Mouse (Mus musculus): ENCODE data around the gene Clcn6. TPM values are rescaled to one million over a fixed set of nuclear protein-coding genes. Genes with fewer than 3 reads are reported as not detected.
A peak's percentile ranks its signal among the peaks of the same experiment; 100 is the strongest.

The Clcn6 gene
- polyA plus RNA-seq, 1 experiment from 2014 or later, result 7.3 TPM

GRCm38 (mm10) chr4:148018410-148018809 lies 20.2 kb downstream of the Clcn6 start:
- no peak overlapping the region for H3K27ac ChIP-seq (ENCODE audit: low read depth, low read length)
- H3K9ac ChIP-seq (ENCODE audit: low read depth, low read length), result no peak overlapping the region
- H3K36me3 ChIP-seq (ENCODE audit: control insufficient read depth, insufficient read depth, low read length), result peaks cover 49% of the 10 kb centered on the region
- 73% methylated on average over 2 of the region's 2 CpGs for WGBS (ENCODE audit: insufficient replicate concordance)
- H3K4me3 ChIP-seq (ENCODE audit: low read depth, low read length), result no peak overlapping the region
- no peaks in the 10 kb centered on the region for H3K4me1 ChIP-seq (ENCODE audit: control insufficient read depth, insufficient read depth, low read length)
- no peak overlapping the region for H3K4me2 ChIP-seq
- ATAC-seq (replicated peaks; ENCODE audit: insufficient number of reproducible peaks, low FRiP score, low TSS enrichment), result no peak
- no peaks in the 10 kb centered on the region for H3K27me3 ChIP-seq (ENCODE audit: control insufficient read depth, insufficient read depth, low read length)
- H3K9me3 ChIP-seq (replicated peaks; ENCODE audit: control insufficient read depth, low read length), result no peaks in the 10 kb centered on the region

- no peak for ATAC-seq (replicated peaks; ENCODE audit: insufficient number of reproducible peaks, low FRiP score, low TSS enrichment)
- Histone ChIP-seq H3K9me3 (replicated peaks; ENCODE audit: control insufficient read depth, low read length) (no peaks in the 10 kb centered on the region), H3K36me3 (ENCODE audit: control insufficient read depth, insufficient read depth, low read length) (peaks cover 56% of the 10 kb centered on the region), H3K4me3 (ENCODE audit: low read depth, low read length) (no peak overlapping the region), H3K27me3 (ENCODE audit: control insufficient read depth, insufficient read depth, low read length) (no peaks in the 10 kb centered on the region), H3K9ac (ENCODE audit: low read depth, low read length) (no peak overlapping the region), H3K27ac (ENCODE audit: low read depth, low read length) (no peak overlapping the region), H3K4me1 (ENCODE audit: control insufficient read depth, insufficient read depth, low read length) (no peaks in the 10 kb centered on the region), H3K4me2 (no peak overlapping the region)
- 65% methylated on average over 3 of the region's 3 CpGs for WGBS (ENCODE audit: insufficient replicate concordance)
These were observed 21.6 kb downstream of the Clcn6 start for GRCm38 (mm10) chr4:148016981-148017380.

- Histone ChIP-seq H3K9me3 (replicated peaks; ENCODE audit: control insufficient read depth, low read length) (no peaks in the 10 kb centered on the region), H3K36me3 (ENCODE audit: control insufficient read depth, insufficient read depth, low read length) (peaks cover 62% of the 10 kb centered on the region), H3K4me1 (ENCODE audit: control insufficient read depth, insufficient read depth, low read length) (no peaks in the 10 kb centered on the region), H3K27ac (ENCODE audit: low read depth, low read length) (no peak overlapping the region), H3K27me3 (ENCODE audit: control insufficient read depth, insufficient read depth, low read length) (no peaks in the 10 kb centered on the region), H3K4me3 (ENCODE audit: low read depth, low read length) (no peak overlapping the region), H3K9ac (ENCODE audit: low read depth, low read length) (no peak overlapping the region), H3K4me2 (no peak overlapping the region)
- ATAC-seq (replicated peaks; ENCODE audit: insufficient number of reproducible peaks, low FRiP score, low TSS enrichment), result no peak
- WGBS (ENCODE audit: insufficient replicate concordance), result 76% methylated on average over 10 of the region's 10 CpGs
These were observed 23.2 kb downstream of the Clcn6 start for GRCm38 (mm10) chr4:148015418-148015817.

DNA sequence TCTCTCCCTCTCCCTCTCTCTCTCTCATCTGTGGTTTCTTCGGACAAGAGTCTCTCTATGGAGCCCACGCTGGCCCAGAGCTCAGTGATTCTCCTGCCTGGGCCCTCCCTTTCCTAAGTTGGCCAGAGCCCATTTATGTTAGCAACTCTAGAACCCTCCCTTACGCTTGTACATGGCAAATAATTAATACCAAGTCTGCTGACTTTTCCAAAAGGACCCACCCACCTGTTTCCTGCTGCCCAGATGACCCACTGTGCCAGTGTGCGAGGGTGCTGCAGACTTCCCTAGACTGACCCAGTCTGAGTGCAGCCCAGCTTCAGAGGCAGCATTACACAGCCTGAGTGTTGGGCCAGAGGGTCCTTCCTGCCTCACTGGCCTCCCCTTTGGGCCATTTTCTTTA lies 26.4 kb downstream of the Clcn6 start:
- Histone ChIP-seq H3K27me3 (ENCODE audit: control insufficient read depth, insufficient read depth, low read length) (no peaks in the 10 kb centered on the region), H3K4me2 (no peak overlapping the region), H3K4me3 (ENCODE audit: low read depth, low read length) (no peak overlapping the region), H3K9ac (ENCODE audit: low read depth, low read length) (no peak overlapping the region), H3K36me3 (ENCODE audit: control insufficient read depth, insufficient read depth, low read length) (peaks cover 67% of the 10 kb centered on the region), H3K9me3 (replicated peaks; ENCODE audit: control insufficient read depth, low read length) (no peaks in the 10 kb centered on the region), H3K27ac (ENCODE audit: low read depth, low read length) (no peak overlapping the region), H3K4me1 (ENCODE audit: control insufficient read depth, insufficient read depth, low read length) (no peaks in the 10 kb centered on the region)
- no peak for ATAC-seq (replicated peaks; ENCODE audit: insufficient number of reproducible peaks, low FRiP score, low TSS enrichment)
- WGBS (ENCODE audit: insufficient replicate concordance), result 82% methylated on average over 4 of the region's 4 CpGs

GRCm38 (mm10) chr4:148011332-148011731 lies 27.3 kb downstream of the Clcn6 start:
- Histone ChIP-seq H3K4me3 (ENCODE audit: low read depth, low read length) (no peak overlapping the region), H3K9ac (ENCODE audit: low read depth, low read length) (no peak overlapping the region), H3K4me1 (ENCODE audit: control insufficient read depth, insufficient read depth, low read length) (no peaks in the 10 kb centered on the region), H3K27me3 (ENCODE audit: control insufficient read depth, insufficient read depth, low read length) (no peaks in the 10 kb centered on the region), H3K9me3 (replicated peaks; ENCODE audit: control insufficient read depth, low read length) (no peaks in the 10 kb centered on the region), H3K4me2 (no peak overlapping the region), H3K27ac (ENCODE audit: low read depth, low read length) (no peak overlapping the region), H3K36me3 (ENCODE audit: control insufficient read depth, insufficient read depth, low read length) (peaks cover 64% of the 10 kb centered on the region)
- no peak for ATAC-seq (replicated peaks; ENCODE audit: insufficient number of reproducible peaks, low FRiP score, low TSS enrichment)
- 78% methylated on average over 3 of the region's 3 CpGs for WGBS (ENCODE audit: insufficient replicate concordance)

DNA sequence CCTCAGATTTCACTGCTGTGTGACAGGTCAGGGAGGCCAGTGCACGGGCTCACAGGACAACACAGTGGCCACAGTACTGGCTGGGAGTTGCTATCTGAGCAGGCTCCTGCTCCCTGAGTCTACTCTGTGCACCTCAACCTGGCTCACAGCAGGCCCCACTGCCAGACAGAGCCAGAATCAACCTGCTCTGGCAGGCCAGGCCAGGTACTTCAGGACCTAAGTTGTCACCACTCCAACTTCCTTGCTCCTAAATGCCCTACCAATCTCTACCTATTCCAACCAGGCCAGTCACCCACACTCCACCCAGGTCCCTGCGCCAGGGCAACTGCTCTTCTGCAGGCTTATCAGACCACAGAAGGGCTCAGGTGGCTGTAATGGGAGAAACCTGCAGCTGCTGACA lies 29.0 kb downstream of the Clcn6 start:
- Histone ChIP-seq H3K4me1 (ENCODE audit: control insufficient read depth, insufficient read depth, low read length) (no peaks in the 10 kb centered on the region), H3K4me2 (no peak overlapping the region), H3K9me3 (replicated peaks; ENCODE audit: control insufficient read depth, low read length) (no peaks in the 10 kb centered on the region), H3K27ac (ENCODE audit: low read depth, low read length) (no peak overlapping the region), H3K9ac (ENCODE audit: low read depth, low read length) (no peak overlapping the region), H3K4me3 (ENCODE audit: low read depth, low read length) (no peak overlapping the region), H3K36me3 (ENCODE audit: control insufficient read depth, insufficient read depth, low read length) (peaks cover 62% of the 10 kb centered on the region), H3K27me3 (ENCODE audit: control insufficient read depth, insufficient read depth, low read length) (no peaks in the 10 kb centered on the region)
- no peak for ATAC-seq (replicated peaks; ENCODE audit: insufficient number of reproducible peaks, low FRiP score, low TSS enrichment)
- WGBS (ENCODE audit: insufficient replicate concordance), result 75% methylated on average over 2 of the region's 2 CpGs

DNA sequence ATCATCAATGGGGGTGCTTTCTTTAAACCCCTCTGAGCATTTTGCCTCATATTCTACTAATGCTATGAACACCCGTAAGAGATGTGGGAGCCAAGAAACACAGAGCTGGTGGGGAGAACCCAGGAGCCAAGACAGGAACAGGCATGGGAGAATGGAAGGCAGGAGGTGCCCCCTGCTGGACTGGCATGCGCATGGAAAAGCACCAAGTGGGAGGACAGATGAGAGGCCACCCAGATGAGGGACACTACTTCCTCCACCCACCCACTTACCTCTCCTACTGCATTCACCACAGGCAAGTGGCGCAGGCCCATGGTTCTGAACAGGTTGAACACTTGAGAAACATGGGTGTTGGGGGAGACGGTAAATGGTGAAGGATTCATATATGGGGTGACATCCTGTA lies 30.2 kb downstream of the Clcn6 start:
- 78% methylated on average over 4 of the region's 4 CpGs for WGBS (ENCODE audit: insufficient replicate concordance)
- no peak overlapping the region for H3K4me3 ChIP-seq (ENCODE audit: low read depth, low read length)
- H3K27ac ChIP-seq (ENCODE audit: low read depth, low read length), result no peak overlapping the region
- ATAC-seq (replicated peaks; ENCODE audit: insufficient number of reproducible peaks, low FRiP score, low TSS enrichment), result no peak
- 0 out of 2 replicates have a peak, but pooled peaks cover 2% of the 10 kb centered on the region for H3K27me3 ChIP-seq (ENCODE audit: control insufficient read depth, insufficient read depth, low read length)
- H3K36me3 ChIP-seq (ENCODE audit: control insufficient read depth, insufficient read depth, low read length), result peaks cover 55% of the 10 kb centered on the region
- H3K9me3 ChIP-seq (replicated peaks; ENCODE audit: control insufficient read depth, low read length), result no peaks in the 10 kb centered on the region
- no peak overlapping the region for H3K4me2 ChIP-seq
- no peaks in the 10 kb centered on the region for H3K4me1 ChIP-seq (ENCODE audit: control insufficient read depth, insufficient read depth, low read length)
- no peak overlapping the region for H3K9ac ChIP-seq (ENCODE audit: low read depth, low read length)

DNA sequence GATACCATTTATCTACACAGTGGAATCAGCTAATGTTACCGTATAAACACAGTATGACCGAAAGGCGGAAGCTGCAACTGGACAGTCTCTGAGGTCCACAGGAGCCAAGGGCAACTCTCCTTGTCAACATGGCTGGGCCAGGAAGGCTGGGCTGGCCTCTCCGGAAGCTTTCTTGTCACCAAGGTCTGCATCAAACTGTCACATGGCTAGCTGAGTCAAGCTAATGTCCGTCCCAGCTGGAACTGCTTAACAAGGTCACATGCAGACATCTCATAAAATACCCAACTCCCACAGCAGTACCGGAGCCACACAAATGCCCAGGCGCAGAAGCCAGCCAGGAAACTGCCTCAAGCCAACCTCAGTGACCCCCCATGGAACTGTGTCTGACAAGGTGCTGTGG lies 34.3 kb downstream of the Clcn6 start:
- 0 out of 2 replicates have a peak, but pooled peaks cover 2% of the 10 kb centered on the region for H3K27me3 ChIP-seq (ENCODE audit: control insufficient read depth, insufficient read depth, low read length)
- ATAC-seq (replicated peaks; ENCODE audit: insufficient number of reproducible peaks, low FRiP score, low TSS enrichment), result no peak
- WGBS (ENCODE audit: insufficient replicate concordance), result 82% methylated on average over 7 of the region's 7 CpGs
- H3K4me3 ChIP-seq (ENCODE audit: low read depth, low read length), result no peak overlapping the region
- no peak overlapping the region for H3K4me2 ChIP-seq
- peaks cover 5% of the 10 kb centered on the region; the same call in 1 of the 2 replicates for H3K4me1 ChIP-seq (ENCODE audit: control insufficient read depth, insufficient read depth, low read length)
- H3K27ac ChIP-seq (ENCODE audit: low read depth, low read length), result no peak overlapping the region; the same call in 1 of the 2 replicates
- H3K9me3 ChIP-seq (replicated peaks; ENCODE audit: control insufficient read depth, low read length), result no peaks in the 10 kb centered on the region
- no peak overlapping the region for H3K9ac ChIP-seq (ENCODE audit: low read depth, low read length)
- peaks cover 27% of the 10 kb centered on the region for H3K36me3 ChIP-seq (ENCODE audit: control insufficient read depth, insufficient read depth, low read length)

- peak overlapping the region; percentile 47; the same call in 1 of the 2 replicates for H3K9ac ChIP-seq (ENCODE audit: low read depth, low read length)
- peaks cover 11% of the 10 kb centered on the region; the same call in 1 of the 2 replicates for H3K36me3 ChIP-seq (ENCODE audit: control insufficient read depth, insufficient read depth, low read length)
- no peaks in the 10 kb centered on the region for H3K9me3 ChIP-seq (replicated peaks; ENCODE audit: control insufficient read depth, low read length)
- H3K4me3 ChIP-seq (ENCODE audit: low read depth, low read length), result peak overlapping the region; percentile 34
- ATAC-seq (replicated peaks; ENCODE audit: insufficient number of reproducible peaks, low FRiP score, low TSS enrichment), result no peak
- peak overlapping the region; percentile 82; the same call in 1 of the 2 replicates for H3K27ac ChIP-seq (ENCODE audit: low read depth, low read length)
- 44% methylated on average over 8 of the region's 8 CpGs for WGBS (ENCODE audit: insufficient replicate concordance)
- peaks cover 6% of the 10 kb centered on the region; the same call in 1 of the 2 replicates for H3K4me1 ChIP-seq (ENCODE audit: control insufficient read depth, insufficient read depth, low read length)
- peak overlapping the region; percentile 14 for H3K4me2 ChIP-seq
- 0 out of 2 replicates have a peak, but pooled peaks cover 9% of the 10 kb centered on the region for H3K27me3 ChIP-seq (ENCODE audit: control insufficient read depth, insufficient read depth, low read length)
These were observed 36.8 kb downstream of the Clcn6 start for GRCm38 (mm10) chr4:148001866-148002265.

Measured in heart, embryonic 11.5 days (tissue).